Comparison of ENCODE assay signal across 9 mouse cellular contexts in genomic region chr10:23076691-23077385, GRCm38 (mm10).
DNase-seq lines count a peak whose midpoint lies in the region; ATAC-seq and TF ChIP-seq lines count a peak whose summit lies in the region.
"Had no signal": no experiment of that assay in that cellular context is flagged by ENCODE, and none has a peak within 500 bp of the region (broad histone marks: within the 10 kb centered on the region; RNA-seq: fewer than 3 reads in every experiment).

No protein-coding gene starts in this region.

- no peaks in the 10 kb centered on the region for H3K36me3 ChIP-seq in liver, embryonic 15.5 days (replicated peaks)
- H3K36me3 ChIP-seq in neural tube, embryonic 15.5 days = no peaks in the 10 kb centered on the region

- H3K9me3 ChIP-seq in liver, embryonic 15.5 days (replicated peaks) = no peaks in the 10 kb centered on the region
- H3K9me3 ChIP-seq in neural tube, embryonic 15.5 days (replicated peaks) = no peaks in the 10 kb centered on the region

- ATAC-seq in frontal cortex, adult (ENCODE audit: low TSS enrichment) = peak; percentile 76
- ATAC-seq in liver, embryonic 15.5 days (ENCODE audit: insufficient read depth) = no peak
- peak; percentile 35; the same call in 1 of the 2 replicates for ATAC-seq in neural tube, embryonic 15.5 days (ENCODE audit: low FRiP score)
- ATAC-seq: Patski had no signal

- WGBS in liver, embryonic 15.5 days (ENCODE audit: insufficient replicate concordance) = 40% methylated on average over 21 of the region's 21 CpGs
- 32% methylated on average over 21 of the region's 21 CpGs for WGBS in neural tube, embryonic 15.5 days

- no peak overlapping the region for H3K9ac ChIP-seq in liver, embryonic 15.5 days
- 0 out of 2 replicates have a peak overlapping the region, but pooled peaks have one; percentile 20 for H3K9ac ChIP-seq in neural tube, embryonic 15.5 days (replicated peaks)

- DNase-seq in frontal cortex, postnatal 36 days (ENCODE audit: low spot score in 2 of 2) = no peak
- DNase-seq in brain, embryonic 14.5 days (ENCODE audit: low read depth) = peak; percentile 36
- DNase-seq in heart, postnatal 36 days = peak; percentile 28 to 39
- no peak for DNase-seq in frontal cortex, postnatal 14 days (ENCODE audit: low spot score in 2 of 2)
- DNase-seq in frontal cortex, postnatal 25 days (ENCODE audit: low spot score in 2 of 2) = no peak

- TF ChIP-seq POLR2A in brain, embryonic 14.5 days (IDR thresholded peaks at IDR 0.05; ENCODE audit: borderline replicate concordance, extremely low read depth, insufficient read depth, insufficient read length, poor library complexity, severe bottlenecking) = no peak

- H3K4me1 ChIP-seq in liver, embryonic 15.5 days (replicated peaks) = no peaks in the 10 kb centered on the region
- peaks cover 8% of the 10 kb centered on the region; the same call in 1 of the 2 replicates for H3K4me1 ChIP-seq in neural tube, embryonic 15.5 days

- peak overlapping the region; percentile 35 for H3K4me3 ChIP-seq in liver, embryonic 15.5 days (replicated peaks)
- peak overlapping the region; percentile 24 for H3K4me3 ChIP-seq in neural tube, embryonic 15.5 days (replicated peaks)

- peak overlapping the region; percentile 49 for H3K4me2 ChIP-seq in liver, embryonic 15.5 days
- H3K4me2 ChIP-seq in neural tube, embryonic 15.5 days = peak overlapping the region; percentile 53

- no peak overlapping the region for H3K27ac ChIP-seq in liver, embryonic 15.5 days (replicated peaks)
- no peak overlapping the region for H3K27ac ChIP-seq in neural tube, embryonic 15.5 days (replicated peaks)

- no peak for TF ChIP-seq CTCF in brain, embryonic 14.5 days (IDR thresholded peaks at IDR 0.05; ENCODE audit: borderline replicate concordance, extremely low read depth, insufficient read depth, insufficient read length)

- no peaks in the 10 kb centered on the region for H3K27me3 ChIP-seq in liver, embryonic 15.5 days
- H3K27me3 ChIP-seq in neural tube, embryonic 15.5 days (replicated peaks) = no peaks in the 10 kb centered on the region

- intact Hi-C loops in heart, postnatal 36 days (cut with DNase I) = loop anchor here (10.0 kb wide), 1 partner anchor 262 kb away; no protein-coding TSS in a partner anchor

Comparison
In these comparisons a context has a peak if more than half of its experiments do, and no peak if none do; other contexts are left out.
1. DNase-seq: peak in brain, embryonic 14.5 days (single experiment) and heart, postnatal 36 days (2 of 2); none in frontal cortex, postnatal 36 days (0 of 2), frontal cortex, postnatal 14 days (0 of 2) and frontal cortex, postnatal 25 days (0 of 2).